Comparison of ENCODE assay signal across 8 mouse cellular contexts in the genomic region with DNA sequence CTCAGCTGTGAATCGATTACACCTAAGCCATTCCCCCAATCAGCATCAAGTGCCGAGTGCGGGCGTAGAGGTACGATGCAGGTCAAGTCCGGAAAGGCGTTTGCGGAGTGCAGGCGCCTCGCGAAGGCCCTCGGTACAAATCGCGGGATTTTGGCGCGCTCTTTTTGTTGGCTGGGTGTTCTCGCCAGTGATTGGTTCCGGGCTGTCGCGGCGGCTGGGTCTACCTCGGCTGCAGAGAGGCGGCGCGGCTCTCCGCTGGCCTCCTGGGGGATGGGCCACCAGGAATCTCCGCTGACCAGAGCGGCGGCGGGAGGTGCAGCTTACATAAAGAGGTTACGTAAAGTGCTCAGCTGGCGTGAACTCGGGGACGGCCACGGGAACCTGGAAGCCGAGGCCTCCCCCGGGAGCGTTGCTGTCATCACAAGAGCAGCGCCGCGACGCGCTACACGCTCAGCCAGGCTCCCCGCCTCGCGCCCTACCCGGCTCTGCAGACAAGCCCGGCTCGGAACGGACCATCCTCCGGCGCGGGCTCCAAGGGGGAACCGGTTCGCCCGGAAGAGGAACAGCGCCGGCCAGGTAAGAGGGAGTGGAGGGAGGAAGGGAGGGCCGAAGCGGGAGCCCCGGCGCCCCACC. TPM values are rescaled to one million over a fixed set of nuclear protein-coding genes. Genes with fewer than 3 reads are reported as not detected.
DNase-seq lines count a peak whose midpoint lies in the region; ATAC-seq lines count a peak whose summit lies in the region.

Stk35 (plus strand) TSS at position 247 of the 633 bp plus-strand sequence.

- peaks cover 15% of the 10 kb centered on the region for H3K36me3 ChIP-seq in hindbrain, embryonic 14.5 days (replicated peaks; ENCODE audit: control insufficient read depth, insufficient read depth)

- peak; percentile 90 for DNase-seq in NIH3T3 (ENCODE audit: low read depth)
- peak; percentile 94 for DNase-seq in cerebellum, postnatal 10 days
- peak; percentile 68 to 75 for DNase-seq in frontal cortex, postnatal 25 days (ENCODE audit: low spot score in 2 of 2)
- DNase-seq in hindbrain, embryonic 14.5 days (ENCODE audit: low spot score), result peak; percentile 87
- peak; percentile 86 to 87 for DNase-seq in layer of hippocampus, postnatal 36 days
- DNase-seq in lung, postnatal 36 days, result peak; percentile 94
- DNase-seq in retina, postnatal 1 day, result peak; percentile 95
- DNase-seq in urinary bladder, adult 18-20 months (ENCODE audit: low spot score in 2 of 2), result peak; percentile 78 to 82

- peak; percentile 87 for ATAC-seq in hindbrain, embryonic 14.5 days (ENCODE audit: low FRiP score)

- peak within 1 kb of the TSS; percentile 93 for H3K9ac ChIP-seq in hindbrain, embryonic 14.5 days

- WGBS in hindbrain, embryonic 14.5 days, result under 1% methylated on average over 62 of the region's 63 CpGs

- peak within 1 kb of the TSS; percentile 84 for H3K4me2 ChIP-seq in hindbrain, embryonic 14.5 days (replicated peaks)

- H3K4me3 ChIP-seq in hindbrain, embryonic 14.5 days (replicated peaks; ENCODE audit: low read length), result peak within 1 kb of the TSS; percentile 81

- H3K4me1 ChIP-seq in hindbrain, embryonic 14.5 days (replicated peaks; ENCODE audit: control insufficient read depth, insufficient read depth, low read length), result peaks cover 25% of the 10 kb centered on the region

- H3K27ac ChIP-seq in hindbrain, embryonic 14.5 days, result peak within 1 kb of the TSS; percentile 97

- H3K27me3 ChIP-seq in hindbrain, embryonic 14.5 days (ENCODE audit: control insufficient read depth, insufficient read depth, low read length), result no peaks in the 10 kb centered on the region

- H3K9me3 ChIP-seq in hindbrain, embryonic 14.5 days (ENCODE audit: control insufficient read depth, low read length), result no peaks in the 10 kb centered on the region

RNA-seq across cellular contexts. Expression of gene Stk35, which starts in this region (rescaled TPM):
- polyA plus RNA-seq in hindbrain, embryonic 14.5 days (2014; fragmentation: Nextera tagmentation; extraction: Ambion mirVana), result 10.3 and 12.1 TPM in 2 replicates
- total RNA-seq in layer of hippocampus, postnatal 36 days (2021), result 10 to 100 TPM; 27.7 to 30.2 TPM

Comparison
In these comparisons a context has a peak if more than half of its experiments do, and no peak if none do; other contexts are left out.
1. Peak in every context shown above with its lines: DNase-seq, ATAC-seq, H3K4me3 ChIP-seq and H3K27ac ChIP-seq.